Mouse (Mus musculus) hindbrain, embryonic 11.5 days (tissue): Measurements from ENCODE around the gene H2-DMb1. TPM values are rescaled to one million over a fixed set of nuclear protein-coding genes. Genes with fewer than 3 reads are reported as not detected.

Experiments
- ATAC-seq: fragments of 200-750 bp; cut with Nextera tagmentation; 2 replicates; pipeline ENCODE4 v1.8.0; 2017; ENCODE audit warnings: mild to moderate bottlenecking, moderate TSS enrichment, moderate library complexity; ENCODE audit not compliant: low FRiP score
- DNase-seq: peaks from one replicate; pipeline ENCODE4 v3.0.0-alpha.2; 2015; ENCODE audit warnings: low spot score
- H3K27ac ChIP-seq: fragments of 300-500 bp; sonication (generic); 2 replicates; pipeline ENCODE4 v1.5.1; 2014; ENCODE audit warnings: mild to moderate bottlenecking, low read depth, low read length
- H3K27me3 ChIP-seq: fragments of 300-500 bp; sonication (generic); 2 replicates; pipeline ENCODE4 v1.6.1; 2014; ENCODE audit warnings: mild to moderate bottlenecking, low read length, moderate library complexity, mixed read lengths; ENCODE audit not compliant: control insufficient read depth, insufficient read depth
- H3K36me3 ChIP-seq: fragments of 300-500 bp; sonication (generic); 2 replicates; pipeline ENCODE4 v1.6.1; 2014; ENCODE audit warnings: mild to moderate bottlenecking, low read length, moderate library complexity, mixed read lengths; ENCODE audit not compliant: control insufficient read depth, insufficient read depth
- H3K4me1 ChIP-seq: fragments of 300-500 bp; sonication (generic); replicated peaks from 2 replicates; pipeline ENCODE4 v1.6.1; 2014; ENCODE audit warnings: low read length, mixed read lengths; ENCODE audit not compliant: control insufficient read depth, insufficient read depth
- H3K4me2 ChIP-seq: fragments of 300-500 bp; sonication (generic); replicated peaks from 2 replicates; pipeline ENCODE4 v1.6.1; 2014; ENCODE audit warnings: mild to moderate bottlenecking, low read depth, low read length
- H3K4me3 ChIP-seq: fragments of 300-500 bp; sonication (generic); 2 replicates; pipeline ENCODE4 v1.5.1; 2014; ENCODE audit warnings: low read depth, low read length
- H3K9ac ChIP-seq: fragments of 300-500 bp; sonication (generic); 2 replicates; pipeline ENCODE4 v1.6.1; 2014; ENCODE audit warnings: low read depth, low read length
- H3K9me3 ChIP-seq: fragments of 300-500 bp; sonication (generic); 2 replicates; pipeline ENCODE4 v1.6.1; 2016; ENCODE audit warnings: low read length; ENCODE audit not compliant: control insufficient read depth
- WGBS: fragments of 180-500 bp; shearing (Covaris S2); extraction: QIAGEN DNeasy Blood & Tissue Kit; methylation state at CpG from one replicate; pipeline ENCODE4 v1.1.7; 2014; 5-methylcytosine and 5-hydroxymethylcytosine counted together
- polyA plus RNA-seq: library from polyadenylated mRNA; unstranded; fragments of >200 nt; fragmentation: Nextera tagmentation; extraction: Ambion mirVana; gene quantifications from 2 replicates; pipeline ENCODE4 v1.2.1, GENCODE M21; 2014

Gene H2-DMb1
- polyA plus RNA-seq, 1 experiment from 2014 or later: 0.94 TPM

- no peaks in the 10 kb centered on the region for H3K4me1 ChIP-seq
Observed at GRCm38 (mm10) chr17:34174075-34174474, 21.2 kb downstream of the H2-DMb1 start.

GRCm38 (mm10) chr17:34177179-34177578 lies 24.3 kb downstream of the H2-DMb1 start:
- peaks cover 5% of the 10 kb centered on the region; the same call in 1 of the 2 replicates for H3K9me3 ChIP-seq
- no peaks in the 10 kb centered on the region; the same call in 1 of the 2 replicates for H3K27me3 ChIP-seq
- H3K4me3 ChIP-seq: no peak overlapping the region
- ATAC-seq: no peak
- no peaks in the 10 kb centered on the region for H3K36me3 ChIP-seq
- no peak overlapping the region for H3K27ac ChIP-seq
- WGBS: 67% methylated on average over 4 of the region's 4 CpGs
- peak; percentile 21 for DNase-seq
- no peak overlapping the region for H3K4me2 ChIP-seq
- H3K4me1 ChIP-seq: no peaks in the 10 kb centered on the region
- no peak overlapping the region for H3K9ac ChIP-seq

More at GRCm38 (mm10) chr17:34174075-34174474, 21.2 kb downstream of the H2-DMb1 start:
- Histone ChIP-seq H3K4me2 (no peak overlapping the region), H3K27ac (no peak overlapping the region), H3K9me3 (peaks cover 5% of the 10 kb centered on the region; the same call in 1 of the 2 replicates), H3K36me3 (no peaks in the 10 kb centered on the region), H3K9ac (no peak overlapping the region), H3K27me3 (no peaks in the 10 kb centered on the region), H3K4me3 (no peak overlapping the region)
- DNase-seq (no peak), ATAC-seq (no peak)
- WGBS: 79% methylated on average over 1 of the region's 1 CpGs

- no peak overlapping the region for H3K27ac ChIP-seq
- no peaks in the 10 kb centered on the region for H3K4me1 ChIP-seq
- peaks cover 1% of the 10 kb centered on the region for H3K27me3 ChIP-seq
- H3K9ac ChIP-seq: no peak overlapping the region
- ATAC-seq: no peak
- H3K4me3 ChIP-seq: no peak overlapping the region
- peaks cover 5% of the 10 kb centered on the region; the same call in 1 of the 2 replicates for H3K9me3 ChIP-seq
- WGBS: 65% methylated on average over 6 of the region's 6 CpGs
- no peak for DNase-seq
- no peaks in the 10 kb centered on the region for H3K36me3 ChIP-seq
- no peak overlapping the region for H3K4me2 ChIP-seq
Observed at GRCm38 (mm10) chr17:34179019-34179418, 26.1 kb downstream of the H2-DMb1 start.

GRCm38 (mm10) chr17:34179913-34180859 lies 27.3 kb downstream of the H2-DMb1 start:
- H3K36me3 ChIP-seq: no peaks in the 10 kb centered on the region
- no peak overlapping the region for H3K4me3 ChIP-seq
- no peaks in the 10 kb centered on the region for H3K4me1 ChIP-seq
- DNase-seq (no peak), ATAC-seq (no peak)
- H3K27me3 ChIP-seq: peaks cover 6% of the 10 kb centered on the region
- H3K9ac ChIP-seq: no peak overlapping the region
- H3K27ac ChIP-seq: no peak overlapping the region
- 71% methylated on average over 13 of the region's 13 CpGs for WGBS
- H3K9me3 ChIP-seq: peaks cover 5% of the 10 kb centered on the region; the same call in 1 of the 2 replicates
- H3K4me2 ChIP-seq: no peak overlapping the region

GRCm38 (mm10) chr17:34183564-34184219 lies 30.8 kb downstream of the H2-DMb1 start:
- no peak overlapping the region for H3K27ac ChIP-seq
- H3K4me1 ChIP-seq: peaks cover 7% of the 10 kb centered on the region
- H3K27me3 ChIP-seq: peaks cover 36% of the 10 kb centered on the region
- 81% methylated on average over 15 of the region's 15 CpGs for WGBS
- H3K4me3 ChIP-seq: no peak overlapping the region
- no peak overlapping the region for H3K4me2 ChIP-seq
- ATAC-seq (no peak), DNase-seq (no peak)
- H3K9ac ChIP-seq: no peak overlapping the region
- H3K9me3 ChIP-seq: no peaks in the 10 kb centered on the region
- H3K36me3 ChIP-seq: no peaks in the 10 kb centered on the region

DNA sequence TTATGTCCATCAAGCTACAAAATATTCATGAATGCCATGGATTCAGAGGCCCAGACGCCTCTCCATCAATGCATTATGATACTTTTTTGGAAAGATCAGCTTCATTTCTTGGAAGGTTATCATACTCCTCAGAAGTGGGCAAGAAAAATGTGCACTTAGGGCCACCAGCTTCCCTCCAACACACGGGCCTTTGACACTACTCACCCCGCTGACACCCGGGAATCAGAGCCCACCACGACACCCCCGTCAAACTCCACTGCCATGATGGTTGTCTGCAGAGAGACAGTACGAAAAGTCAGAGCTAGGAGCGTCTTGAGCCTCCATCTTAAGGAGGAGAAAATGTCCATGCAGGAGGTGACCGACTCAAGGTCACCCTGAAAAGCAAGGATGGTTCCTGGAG lies 32.7 kb downstream of the H2-DMb1 start:
- no peak overlapping the region for H3K9ac ChIP-seq
- no peak overlapping the region for H3K4me3 ChIP-seq
- DNase-seq (no peak), ATAC-seq (no peak)
- no peak overlapping the region for H3K4me2 ChIP-seq
- no peak overlapping the region for H3K27ac ChIP-seq
- no peaks in the 10 kb centered on the region for H3K36me3 ChIP-seq
- H3K4me1 ChIP-seq: peaks cover 7% of the 10 kb centered on the region
- peaks cover 49% of the 10 kb centered on the region for H3K27me3 ChIP-seq
- H3K9me3 ChIP-seq: no peaks in the 10 kb centered on the region
- 86% methylated on average over 9 of the region's 9 CpGs for WGBS

DNA sequence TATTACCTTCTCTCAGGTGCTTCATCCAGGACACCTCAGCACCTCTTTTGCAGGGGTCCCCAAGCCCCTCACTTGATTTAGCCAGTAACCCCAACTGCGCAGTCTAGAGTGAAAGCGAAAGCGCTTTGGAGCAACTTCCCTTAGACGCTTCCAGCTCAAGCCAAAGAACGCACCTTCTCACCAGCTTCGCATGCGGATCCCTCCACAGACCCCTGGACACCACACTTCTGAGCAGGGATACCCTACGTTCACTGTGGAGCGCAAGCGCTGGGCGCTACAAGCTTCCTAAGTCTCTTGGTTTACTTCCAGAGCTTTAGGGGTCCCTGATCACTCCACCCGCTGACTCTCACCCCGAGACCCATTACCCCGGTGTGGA lies 34.0 kb downstream of the H2-DMb1 start:
- Histone ChIP-seq H3K9ac (0 out of 2 replicates have a peak overlapping the region, but pooled peaks have one; percentile 4), H3K27me3 (peaks cover 49% of the 10 kb centered on the region), H3K9me3 (no peaks in the 10 kb centered on the region), H3K4me1 (peaks cover 7% of the 10 kb centered on the region), H3K4me2 (peak overlapping the region; percentile 78), H3K4me3 (peak overlapping the region; percentile 36), H3K36me3 (no peaks in the 10 kb centered on the region), H3K27ac (no peak overlapping the region)
- ATAC-seq: no peak; the same call in 1 of the 2 replicates
- WGBS: 3% methylated on average over 14 of the region's 14 CpGs
- no peak for DNase-seq

DNA sequence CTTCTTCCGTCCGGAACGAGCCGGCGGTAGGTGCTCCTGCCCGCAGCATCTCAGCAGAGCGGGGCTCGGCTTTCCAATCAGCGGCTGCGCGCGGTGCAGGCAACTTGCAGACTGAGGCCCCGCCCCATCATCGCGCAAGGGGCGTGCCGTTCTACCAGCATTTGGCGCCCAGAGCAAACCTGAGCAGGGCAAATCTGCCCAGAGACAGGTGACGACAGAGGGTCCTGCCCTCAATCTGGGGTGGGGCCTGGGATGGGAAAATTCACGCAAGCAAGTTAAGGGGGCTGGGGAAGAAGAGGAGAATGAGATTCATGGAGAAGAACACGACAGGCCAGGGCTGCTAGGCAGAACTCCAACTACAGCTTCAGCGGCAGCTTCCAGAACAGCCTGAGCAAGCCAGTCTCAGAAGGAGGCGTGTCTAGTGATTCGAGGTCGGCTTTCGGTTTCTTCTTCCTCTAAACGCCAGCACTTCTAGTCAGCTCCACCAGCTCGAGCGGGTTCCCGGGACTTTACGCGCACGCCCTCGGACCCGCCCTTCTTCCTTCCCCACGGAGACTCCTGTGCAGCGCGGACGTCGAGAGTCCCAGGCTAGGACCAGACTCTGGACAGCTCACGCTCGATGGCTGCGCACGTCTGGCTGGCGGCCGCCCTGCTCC lies 34.5 kb downstream of the H2-DMb1 start, which contains the start of the genes Tap1 and Psmb9:
Tap1 (plus strand) TSS at position 293 of the 656 bp plus-strand sequence.
Psmb9 (minus strand) TSS at position 504 of the 656 bp plus-strand sequence.
- Histone ChIP-seq H3K36me3 (no peaks in the 10 kb centered on the region), H3K9me3 (no peaks in the 10 kb centered on the region), H3K4me2 (peak within 1 kb of the TSS; percentile 78), H3K9ac (peak within 1 kb of the TSS; percentile 23; the same call in 1 of the 2 replicates), H3K27me3 (peaks cover 49% of the 10 kb centered on the region), H3K4me3 (peak within 1 kb of the TSS; percentile 36), H3K27ac (no peak within 1 kb of the TSS), H3K4me1 (peaks cover 7% of the 10 kb centered on the region)
- peak; percentile 92 for DNase-seq
- WGBS: under 1% methylated on average over 46 of the region's 46 CpGs
- ATAC-seq: peak; percentile 90
